ENCODE assay signal across 18 mouse cellular contexts in genomic region chr1:157301266-157301665, GRCm38 (mm10).
"Had no signal": no experiment of that assay in that cellular context is flagged by ENCODE, and none has a peak within 500 bp of the region (broad histone marks: within the 10 kb centered on the region; RNA-seq: fewer than 3 reads in every experiment).

No protein-coding gene starts in this region.

- H3K4me1 ChIP-seq: midbrain, embryonic 12.5 days; midbrain, embryonic 15.5 days had no signal

- H3K36me3 ChIP-seq: midbrain, embryonic 15.5 days had no signal

- DNase-seq: kidney, adult 18-20 months; kidney, adult 9 months; kidney, postnatal 36 days; layer of hippocampus, postnatal 36 days; liver, postnatal 0 days; lung, embryonic 14.5 days; right cerebral cortex, adult 18-20 months; right cerebral cortex, postnatal 14 days; right cerebral cortex, postnatal 4 days; thymus, adult 2 months; thymus, postnatal 25 days had no signal

- H3K27ac ChIP-seq: left cerebral cortex, adult 2 months; liver, embryonic 14.5 days; macrophage; midbrain, embryonic 12.5 days; midbrain, embryonic 15.5 days; stomach, postnatal 0 days had no signal

- H3K4me2 ChIP-seq: lung, embryonic 14.5 days; midbrain, embryonic 12.5 days; midbrain, embryonic 15.5 days had no signal

- H3K9ac ChIP-seq: liver, embryonic 14.5 days; liver, postnatal 0 days; lung, embryonic 14.5 days; midbrain, embryonic 12.5 days; midbrain, embryonic 15.5 days had no signal

- H3K9me3 ChIP-seq: midbrain, embryonic 12.5 days; midbrain, embryonic 15.5 days had no signal

- H3K27me3 ChIP-seq: midbrain, embryonic 12.5 days; midbrain, embryonic 15.5 days had no signal

- ATAC-seq: liver, postnatal 0 days; lung, postnatal 0 days; midbrain, embryonic 15.5 days had no signal

- H3K4me3 ChIP-seq: left cerebral cortex, adult 2 months; midbrain, embryonic 12.5 days; midbrain, embryonic 15.5 days had no signal
